Mouse (Mus musculus): Measurements from ENCODE around the gene Birc5.

Birc5 gene

GRCm38 (mm10) chr11:117857462-117857861, 8.4 kb downstream of the Birc5 start:
- DNase-seq, result no peak

- no peak for DNase-seq
Measured at GRCm38 (mm10) chr11:117858392-117858791, 9.3 kb downstream of the Birc5 start.

- no peak for DNase-seq
Measured at GRCm38 (mm10) chr11:117860601-117861000, 11.6 kb downstream of the Birc5 start, which contains the start of gene Tmem235. Tmem235 (plus strand) TSS chr11:117860752.

- peak; percentile 60 for DNase-seq
Measured at GRCm38 (mm10) chr11:117863174-117863856, 14.3 kb downstream of the Birc5 start.

DNA sequence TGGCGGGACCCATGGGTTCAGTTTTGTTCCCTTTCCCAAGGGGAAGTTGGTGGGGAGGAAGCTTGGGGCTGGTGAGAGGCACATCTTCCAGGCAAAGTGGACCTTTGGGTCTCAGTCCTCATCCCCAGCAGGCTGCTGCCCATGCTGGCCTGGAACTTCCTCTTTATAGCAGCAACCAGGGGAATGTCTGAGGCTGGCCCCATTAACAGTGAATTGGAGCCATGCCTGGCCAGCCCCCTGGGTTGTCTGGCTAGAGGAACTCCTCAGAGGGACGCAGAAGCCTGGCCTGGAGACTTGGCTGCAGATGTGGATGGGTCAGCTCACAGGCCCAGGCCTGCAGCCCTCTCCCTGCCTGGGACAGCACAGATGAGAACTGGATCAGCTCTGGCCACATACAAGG, 15.8 kb downstream of the Birc5 start:
- DNase-seq, result no peak

- peak; percentile 47 for DNase-seq
Measured at GRCm38 (mm10) chr11:117865988-117866387, 16.9 kb downstream of the Birc5 start.

DNA sequence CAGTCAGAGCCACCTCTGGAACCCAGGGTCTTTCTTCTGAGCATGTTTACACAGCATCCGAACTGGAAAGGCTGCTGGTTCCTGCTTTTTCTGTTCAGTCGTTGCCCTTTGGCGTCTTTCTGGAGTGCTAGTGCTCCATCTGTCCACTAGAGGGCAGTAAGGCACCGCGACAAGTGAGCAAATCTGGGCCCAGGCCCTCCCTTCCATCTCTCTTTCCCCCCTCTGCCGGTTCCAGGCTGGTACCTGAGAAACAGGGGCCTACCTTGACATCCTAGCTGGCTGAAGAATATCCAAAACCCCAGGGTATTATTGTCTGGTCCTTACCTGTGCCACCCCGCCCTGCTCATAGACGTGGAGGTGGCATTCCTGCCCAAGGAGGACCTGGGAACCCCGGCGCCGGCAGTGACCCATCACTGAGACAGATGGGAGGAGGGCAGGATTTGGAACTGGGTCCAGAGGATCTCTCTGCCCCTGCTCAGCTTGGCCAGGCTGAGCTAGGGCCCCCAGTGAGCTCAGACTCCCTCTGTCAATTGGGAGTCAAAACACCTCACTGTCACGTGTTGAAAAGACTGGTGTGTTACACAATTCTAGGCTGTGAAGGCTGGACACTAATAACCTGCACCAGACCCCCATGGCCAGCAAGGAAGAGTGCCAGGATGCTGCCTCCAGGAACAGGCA, 21.8 kb downstream of the Birc5 start:
- DNase-seq, result peak; percentile 74

- no peak for DNase-seq
Measured at GRCm38 (mm10) chr11:117871376-117871775, 22.3 kb downstream of the Birc5 start.

- no peak for DNase-seq
Measured at GRCm38 (mm10) chr11:117871911-117872584, 23.0 kb downstream of the Birc5 start.

DNA sequence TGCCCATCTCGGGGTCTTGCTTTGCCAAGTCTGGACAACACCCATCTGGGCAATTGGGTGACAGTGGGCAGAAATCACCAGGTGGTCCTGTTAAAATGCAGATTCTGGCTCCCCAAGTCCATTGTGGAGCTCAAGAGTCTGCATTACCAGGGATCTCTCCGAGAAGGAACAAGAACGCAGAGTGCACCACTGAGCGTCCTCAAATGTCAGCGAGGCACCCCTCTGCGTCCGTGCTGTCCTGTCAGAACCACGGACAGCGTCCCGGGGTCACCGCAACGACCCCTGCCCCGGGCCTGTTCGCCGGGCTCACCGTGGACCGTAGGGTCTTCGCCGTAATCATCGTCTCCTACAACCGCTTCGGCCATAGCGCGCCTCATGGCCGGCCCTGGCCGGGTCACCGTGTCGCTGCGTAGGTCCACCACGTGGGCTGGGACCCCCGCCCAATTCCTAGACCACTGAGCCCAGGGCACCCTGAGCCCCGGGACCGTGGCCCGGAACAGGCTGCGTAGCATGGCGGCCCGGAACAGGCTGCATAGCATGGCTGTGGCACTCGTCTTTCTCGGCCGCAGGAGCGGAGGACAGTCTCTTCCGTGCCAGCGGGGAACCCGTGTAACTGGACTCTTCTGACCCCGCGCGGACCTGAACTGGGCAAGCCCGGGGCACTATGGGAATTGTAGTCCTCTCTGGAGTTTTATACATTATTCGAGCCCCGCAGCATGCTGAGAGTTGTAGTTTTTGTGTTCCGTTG, 24.0 kb downstream of the Birc5 start, which contains the start of gene Tha1:
Gene Tha1, minus strand, starts transcription at position 621 of the 748 bp plus-strand sequence.
- DNase-seq, result peak; percentile 84

DNA sequence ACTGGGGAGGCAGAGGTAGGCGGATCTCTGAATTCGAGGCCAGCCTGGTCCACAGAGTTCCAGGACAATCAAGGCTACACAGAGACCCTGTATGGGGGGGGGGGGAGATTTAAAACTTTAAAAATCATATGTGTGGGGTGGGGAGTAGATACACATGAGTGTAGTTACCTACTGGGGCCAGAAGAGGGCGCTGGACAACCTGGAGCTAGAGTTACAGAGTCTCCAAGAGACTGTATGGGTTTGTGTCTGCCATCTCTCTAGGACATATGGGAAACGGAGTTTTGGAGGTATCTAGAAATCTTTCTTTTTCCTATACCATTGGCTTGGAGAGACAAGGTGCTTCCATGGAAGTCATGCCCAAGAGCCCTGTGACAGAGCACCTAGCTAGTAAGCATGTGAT, 25.4 kb downstream of the Birc5 start:
- DNase-seq, result no peak

GRCm38 (mm10) chr11:117875681-117876080, 26.6 kb downstream of the Birc5 start:
- DNase-seq, result no peak

- peak; percentile 40 for DNase-seq
Measured at GRCm38 (mm10) chr11:117877917-117878745, 29.1 kb downstream of the Birc5 start.

DNA sequence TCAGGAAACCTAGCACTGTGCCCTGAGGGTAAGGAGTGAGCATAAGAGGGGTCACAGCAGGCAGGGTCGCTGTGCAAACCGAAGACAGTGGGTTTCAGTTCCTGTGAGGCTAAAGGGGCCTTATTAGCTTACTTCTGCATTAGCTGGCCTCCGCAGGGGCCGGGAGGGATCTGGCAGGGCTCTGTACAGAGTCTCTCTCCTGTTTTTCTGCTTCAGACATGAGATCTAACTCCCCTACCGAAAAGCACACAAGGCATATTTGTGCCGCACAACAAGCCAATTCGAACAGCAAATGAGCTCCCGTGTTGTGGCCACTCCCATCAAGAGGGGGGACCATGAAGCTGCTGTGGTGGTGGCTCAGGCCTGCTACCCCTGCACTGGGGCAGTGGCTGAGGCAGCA, 29.8 kb downstream of the Birc5 start:
- no peak for DNase-seq

DNA sequence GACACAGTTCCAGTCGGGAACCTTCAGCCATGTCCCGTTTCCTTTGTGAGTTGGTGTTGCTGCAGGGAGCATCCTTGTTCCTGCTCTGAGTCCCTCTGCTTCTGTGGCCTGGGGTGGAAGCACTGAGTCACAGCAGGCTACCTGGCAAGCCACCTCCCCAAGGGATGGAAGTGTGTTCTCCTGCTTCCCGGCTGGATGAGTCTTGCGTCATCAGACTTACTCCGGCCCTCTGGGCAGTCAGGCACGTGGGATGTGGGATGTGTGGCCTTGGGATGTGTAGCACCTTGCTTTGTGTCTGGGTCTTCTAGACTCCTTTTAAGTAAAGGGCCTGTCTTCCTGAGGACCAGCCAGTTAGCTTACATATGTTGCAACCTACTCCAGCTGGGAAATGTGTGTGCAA, 30.6 kb downstream of the Birc5 start:
- DNase-seq, result no peak

DNA sequence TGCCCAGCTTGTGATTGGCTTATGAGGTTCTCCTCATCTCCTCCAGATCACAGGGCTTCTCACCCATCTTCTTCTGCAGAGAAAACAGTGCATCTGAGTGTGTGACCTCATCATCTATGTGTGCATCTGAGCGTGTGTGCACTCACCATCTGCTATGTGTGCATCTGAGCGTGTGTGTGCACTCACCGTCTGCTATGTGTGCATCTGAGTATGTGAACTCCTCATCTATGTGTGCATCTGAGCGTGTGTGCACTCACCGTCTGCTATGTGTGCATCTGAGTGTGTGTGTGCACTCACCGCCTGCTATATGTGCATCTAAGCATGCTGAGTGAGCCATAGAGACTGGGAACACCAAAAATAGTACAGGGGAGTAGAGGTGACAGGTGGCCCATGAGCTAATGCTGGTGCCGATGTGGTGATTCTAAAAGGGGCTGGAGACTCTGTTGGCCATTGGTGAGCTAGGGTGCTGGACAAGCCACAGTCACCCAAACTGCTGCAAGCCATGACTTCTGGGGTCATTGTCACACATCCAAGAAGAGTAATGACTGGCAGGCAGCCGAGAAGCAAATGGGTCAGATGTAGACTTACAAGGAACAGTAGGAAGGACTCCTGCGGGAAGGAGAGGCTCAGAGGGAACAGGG, 31.4 kb downstream of the Birc5 start:
- DNase-seq, result no peak

- no peak for DNase-seq
Measured at GRCm38 (mm10) chr11:117880977-117881358, 31.9 kb downstream of the Birc5 start.

DNA sequence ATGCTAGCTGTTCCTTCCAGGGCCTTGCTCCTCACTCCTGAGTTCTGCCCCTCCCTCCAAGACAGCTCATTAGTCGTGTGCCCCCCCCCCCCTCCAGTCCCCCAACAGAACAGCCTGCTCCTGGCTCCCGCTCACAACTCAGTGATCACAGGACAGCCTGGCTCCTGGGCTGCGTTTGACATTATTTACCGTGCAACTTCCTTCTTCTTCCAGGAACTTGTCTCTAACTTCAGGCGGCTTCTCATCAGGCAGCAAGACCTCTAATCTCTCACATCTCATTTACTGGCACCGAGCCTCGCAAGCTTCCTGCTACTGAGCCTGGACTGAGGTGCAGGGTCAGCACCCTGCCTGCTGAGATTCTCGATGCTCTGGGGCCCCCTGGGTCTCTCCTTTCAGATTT, 32.7 kb downstream of the Birc5 start:
- DNase-seq, result peak; percentile 66

GRCm38 (mm10) chr11:117882208-117882607, 33.2 kb downstream of the Birc5 start:
- DNase-seq, result no peak

DNA sequence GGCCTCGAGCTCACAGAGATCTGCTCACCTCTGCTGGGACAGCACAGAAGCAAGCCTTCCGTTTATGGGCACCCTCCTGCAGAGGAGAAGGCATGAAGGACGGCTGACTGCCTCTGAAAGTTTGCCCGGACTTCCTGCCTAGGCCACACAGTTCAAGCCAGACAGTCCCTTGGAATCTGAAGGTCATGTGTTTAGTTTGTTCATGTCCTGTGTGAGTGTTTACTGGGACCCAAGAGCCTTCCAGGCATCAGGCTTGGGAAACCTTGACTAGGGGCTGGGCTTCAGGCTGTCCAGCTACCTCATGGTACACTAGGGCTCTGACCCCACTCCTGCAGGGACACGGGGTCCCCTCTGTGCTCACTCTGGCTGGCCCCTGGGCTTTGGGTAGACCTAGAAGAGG, 36.9 kb downstream of the Birc5 start:
- DNase-seq, result no peak

DNA sequence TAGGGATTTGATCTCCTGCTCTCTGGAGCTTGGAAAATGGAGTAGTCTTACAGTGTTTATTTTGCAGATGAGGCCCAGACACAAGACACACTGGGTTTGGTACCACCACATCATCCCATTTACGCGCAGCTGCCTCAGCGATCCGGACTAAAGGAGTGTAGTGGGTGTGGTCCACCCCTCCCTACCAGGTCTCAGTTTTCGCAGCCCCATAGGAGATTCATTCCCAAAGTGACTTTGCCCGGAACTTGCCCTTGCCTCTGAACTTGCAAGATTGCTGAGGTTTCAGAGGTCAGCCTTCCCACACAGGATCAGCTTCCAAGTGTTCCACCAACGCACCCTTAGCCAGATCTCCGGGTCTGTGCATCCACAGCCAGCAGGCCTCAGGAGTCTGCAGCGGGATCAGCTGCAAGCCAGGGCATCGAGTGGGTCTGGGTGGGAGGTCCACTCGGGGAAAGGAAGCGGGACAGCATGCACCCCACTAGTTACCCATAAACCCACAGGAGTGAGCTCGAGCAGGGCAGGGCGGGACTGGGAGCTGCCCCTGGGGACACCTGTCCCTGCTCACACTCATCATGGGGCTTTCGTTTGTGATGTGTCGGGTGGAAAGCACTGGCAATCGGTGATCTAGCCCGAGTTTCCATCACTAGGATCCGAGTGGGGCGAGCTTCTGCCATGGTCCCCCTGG, 39.3 kb downstream of the Birc5 start:
- no peak for DNase-seq

Data from kidney, adult 18-20 months (tissue).